Mouse (Mus musculus) hindbrain, embryonic 13.5 days (tissue): ENCODE measurements around the gene Rps13. TPM values are rescaled to one million over a fixed set of nuclear protein-coding genes. Genes with fewer than 3 reads are reported as not detected.
A peak's percentile ranks its signal among the peaks of the same experiment; 100 is the strongest.

Experiments used
- ATAC-seq: fragments of 200-750 bp; cut with Nextera tagmentation; 2 replicates; pipeline ENCODE4 v1.8.0; 2017; ENCODE audit warnings: moderate TSS enrichment; ENCODE audit not compliant: low FRiP score
- H3K27ac ChIP-seq: fragments of 300-500 bp; sonication (generic); 2 replicates; pipeline ENCODE4 v1.5.1; 2015; ENCODE audit warnings: inconsistent platforms, mild to moderate bottlenecking, moderate library complexity
- H3K27me3 ChIP-seq: fragments of 300-500 bp; sonication (generic); 2 replicates; pipeline ENCODE4 v1.6.1; 2015; ENCODE audit warnings: mild to moderate bottlenecking, inconsistent platforms
- H3K36me3 ChIP-seq: fragments of 300-500 bp; sonication (generic); 2 replicates; pipeline ENCODE4 v1.6.1; 2015; ENCODE audit warnings: mild to moderate bottlenecking, inconsistent platforms
- H3K4me1 ChIP-seq: fragments of 300-500 bp; sonication (generic); replicated peaks from 2 replicates; pipeline ENCODE4 v1.6.1; 2015; ENCODE audit warnings: inconsistent platforms
- H3K4me2 ChIP-seq: fragments of 300-500 bp; sonication (generic); 2 replicates; pipeline ENCODE4 v1.6.1; 2015; ENCODE audit warnings: inconsistent platforms, mild to moderate bottlenecking, moderate library complexity
- H3K4me3 ChIP-seq: fragments of 300-500 bp; sonication (generic); 2 replicates; pipeline ENCODE4 v1.5.1; 2015; ENCODE audit warnings: mild to moderate bottlenecking, inconsistent platforms
- H3K9ac ChIP-seq: fragments of 300-500 bp; sonication (generic); 2 replicates; pipeline ENCODE4 v1.6.1; 2015; ENCODE audit warnings: mild to moderate bottlenecking, inconsistent platforms
- H3K9me3 ChIP-seq: fragments of 300-500 bp; sonication (generic); 2 replicates; pipeline ENCODE4 v1.6.1; 2016; ENCODE audit warnings: inconsistent platforms
- WGBS: fragments of 180-500 bp; shearing (Covaris S2); methylation state at CpG from one replicate; pipeline ENCODE4 v1.1.7; 2015; 5-methylcytosine and 5-hydroxymethylcytosine counted together
- polyA plus RNA-seq: library from polyadenylated mRNA; unstranded; fragments of >200 nt; fragmentation: Nextera tagmentation; extraction: Ambion mirVana; gene quantifications from 2 replicates; pipeline ENCODE4 v1.2.1, GENCODE M21; 2015

Rps13 gene
- polyA plus RNA-seq, 1 experiment from 2014 or later, result 563 TPM

- H3K27ac ChIP-seq, result no peak overlapping the region
- no peak for ATAC-seq
- no peak overlapping the region for H3K4me2 ChIP-seq
- H3K9ac ChIP-seq, result no peak overlapping the region
- no peaks in the 10 kb centered on the region for H3K27me3 ChIP-seq
- H3K4me1 ChIP-seq, result peaks cover 17% of the 10 kb centered on the region
- 90% methylated on average over 5 of the region's 5 CpGs for WGBS
- H3K36me3 ChIP-seq, result no peaks in the 10 kb centered on the region
- H3K4me3 ChIP-seq, result no peak overlapping the region
- no peaks in the 10 kb centered on the region for H3K9me3 ChIP-seq
Measured at GRCm38 (mm10) chr7:116287959-116288358, 46.0 kb downstream of the Rps13 start.

GRCm38 (mm10) chr7:116286611-116287355 is 47.2 kb downstream of the Rps13 start:
- Histone ChIP-seq H3K27me3 (no peaks in the 10 kb centered on the region), H3K36me3 (no peaks in the 10 kb centered on the region), H3K4me1 (peaks cover 26% of the 10 kb centered on the region), H3K4me3 (no peak overlapping the region), H3K4me2 (no peak overlapping the region), H3K9me3 (no peaks in the 10 kb centered on the region), H3K9ac (no peak overlapping the region), H3K27ac (no peak overlapping the region)
- WGBS, result 61% methylated on average over 11 of the region's 11 CpGs
- ATAC-seq, result no peak

- Histone ChIP-seq H3K9me3 (no peaks in the 10 kb centered on the region), H3K9ac (no peak overlapping the region), H3K4me3 (no peak overlapping the region), H3K36me3 (no peaks in the 10 kb centered on the region), H3K27ac (no peak overlapping the region), H3K27me3 (no peaks in the 10 kb centered on the region), H3K4me1 (peaks cover 32% of the 10 kb centered on the region), H3K4me2 (no peak overlapping the region)
- ATAC-seq, result no peak
- WGBS, result 70% methylated on average over 12 of the region's 12 CpGs
Measured at GRCm38 (mm10) chr7:116286173-116286572, 47.8 kb downstream of the Rps13 start.

GRCm38 (mm10) chr7:116285216-116285615 is 48.8 kb downstream of the Rps13 start:
- no peak overlapping the region for H3K27ac ChIP-seq
- 85% methylated on average over 1 of the region's 1 CpGs for WGBS
- no peak overlapping the region for H3K4me2 ChIP-seq
- H3K9me3 ChIP-seq, result no peaks in the 10 kb centered on the region
- no peaks in the 10 kb centered on the region for H3K36me3 ChIP-seq
- no peaks in the 10 kb centered on the region for H3K27me3 ChIP-seq
- no peak for ATAC-seq
- H3K4me1 ChIP-seq, result peaks cover 42% of the 10 kb centered on the region
- H3K9ac ChIP-seq, result no peak overlapping the region
- no peak overlapping the region for H3K4me3 ChIP-seq

- Histone ChIP-seq H3K27ac (peak overlapping the region; percentile 55), H3K9ac (no peak overlapping the region), H3K4me2 (peak overlapping the region; percentile 8; the same call in 1 of the 2 replicates), H3K9me3 (no peaks in the 10 kb centered on the region), H3K4me3 (no peak overlapping the region), H3K27me3 (no peaks in the 10 kb centered on the region), H3K36me3 (no peaks in the 10 kb centered on the region), H3K4me1 (peaks cover 53% of the 10 kb centered on the region)
- peak; percentile 74 for ATAC-seq
- 4% methylated on average over 11 of the region's 11 CpGs for WGBS
Measured at GRCm38 (mm10) chr7:116282755-116283154, 51.2 kb downstream of the Rps13 start.

Other genes starting within 250 kb of the Rps13 start
- 0.60 and 1.2 TPM in 2 replicates for gene Gm4353, start 249.6 kb downstream of the Rps13 start, polyA plus RNA-seq
- 6.5 and 6.8 TPM in 2 replicates for gene Plekha7, start 25.8 kb downstream of the Rps13 start, polyA plus RNA-seq
- 17.1 and 17.7 TPM in 2 replicates for gene Pik3c2a, start 109.3 kb upstream of the Rps13 start, polyA plus RNA-seq
- gene Nucb2, start 170.2 kb upstream of the Rps13 start, polyA plus RNA-seq, result 22.0 and 25.0 TPM in 2 replicates